Mouse (Mus musculus): ENCODE results near the gene Oxsr1. TPM values are rescaled to one million over a fixed set of nuclear protein-coding genes. Genes with fewer than 3 reads are reported as not detected.
"Not testable (repeated sequence)": the region's sequence is repeated elsewhere in the genome, so short reads cannot be mapped to it uniquely, and the experiment has no call there.

Gene Oxsr1
- polyA plus RNA-seq, 1 experiment: 6.6 TPM

DNA sequence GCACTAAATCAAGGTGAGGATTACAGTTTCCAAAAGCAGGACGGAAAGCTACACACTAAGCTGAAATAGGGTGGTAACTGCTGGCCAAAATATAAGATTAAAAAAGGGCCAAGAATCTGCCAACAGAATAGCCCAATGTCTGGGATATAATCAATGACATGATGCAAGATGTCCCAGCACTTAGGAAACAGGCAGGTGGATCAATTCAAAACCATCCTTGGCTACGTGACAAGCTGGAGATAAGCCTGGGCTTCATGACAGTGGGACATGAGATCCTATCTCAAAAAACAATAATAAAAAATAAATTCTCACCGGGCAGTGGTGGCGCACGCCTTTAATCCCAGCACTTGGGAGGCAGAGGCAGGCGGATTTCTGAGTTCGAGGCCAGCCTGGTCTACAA is 16.4 kb downstream of the Oxsr1 start:
- Histone ChIP-seq H3K36me3 (ENCODE audit: control insufficient read depth, insufficient read depth, low read length) (no peaks in the 10 kb centered on the region), H3K4me1 (ENCODE audit: control insufficient read depth, insufficient read depth, low read length) (no peaks in the 10 kb centered on the region)

DNA sequence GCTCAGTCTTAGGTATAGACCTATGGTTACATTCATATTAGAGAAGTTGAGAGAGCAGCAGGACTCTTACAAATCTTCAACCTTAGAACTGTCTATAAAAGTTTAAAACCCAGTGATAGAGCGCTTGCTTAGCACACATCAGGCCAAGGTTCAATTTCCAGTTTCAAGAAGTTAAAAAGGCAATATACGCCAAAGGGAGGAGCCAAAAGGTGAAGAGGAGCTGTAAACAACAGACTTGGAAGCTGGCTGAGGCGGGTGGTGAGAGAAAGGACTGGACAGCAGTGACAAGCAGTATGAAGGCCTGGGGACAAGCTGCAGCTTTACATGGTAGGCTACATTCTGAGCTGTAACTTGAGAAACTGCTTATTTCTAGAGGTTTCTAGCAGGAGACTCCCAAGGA is 23.7 kb downstream of the Oxsr1 start:
- TF ChIP-seq POLR2A (IDR thresholded peaks at IDR 0.05; ENCODE audit: control insufficient read depth, low read depth, low read length) (no peak), CTCF (IDR thresholded peaks at IDR 0.05; ENCODE audit: control insufficient read depth, insufficient read depth, insufficient replicate concordance, low read depth, low read length) (no peak)
- H3K4me3 ChIP-seq (ENCODE audit: control insufficient read depth, low read depth, low read length): no peak overlapping the region
- H3K27ac ChIP-seq (ENCODE audit: control insufficient read depth, insufficient read depth, low read depth, low read length): no peak overlapping the region
- no peaks in the 10 kb centered on the region for H3K36me3 ChIP-seq (ENCODE audit: control insufficient read depth, insufficient read depth, low read length)
- no peaks in the 10 kb centered on the region for H3K4me1 ChIP-seq (ENCODE audit: control insufficient read depth, insufficient read depth, low read length)
- H3K27me3 ChIP-seq (ENCODE audit: control insufficient read depth, insufficient read depth, low read length): no peaks in the 10 kb centered on the region

More for the DNA sequence above, 16.4 kb downstream of the Oxsr1 start:
- no peak overlapping the region for H3K27ac ChIP-seq (ENCODE audit: control insufficient read depth, insufficient read depth, low read depth, low read length)
- TF ChIP-seq POLR2A (IDR thresholded peaks at IDR 0.05; ENCODE audit: control insufficient read depth, low read depth, low read length): no peak
- no peak for TF ChIP-seq CTCF (IDR thresholded peaks at IDR 0.05; ENCODE audit: control insufficient read depth, insufficient read depth, insufficient replicate concordance, low read depth, low read length)
- H3K4me3 ChIP-seq (ENCODE audit: control insufficient read depth, low read depth, low read length): no peak overlapping the region
- no peaks in the 10 kb centered on the region for H3K27me3 ChIP-seq (ENCODE audit: control insufficient read depth, insufficient read depth, low read length)

DNA sequence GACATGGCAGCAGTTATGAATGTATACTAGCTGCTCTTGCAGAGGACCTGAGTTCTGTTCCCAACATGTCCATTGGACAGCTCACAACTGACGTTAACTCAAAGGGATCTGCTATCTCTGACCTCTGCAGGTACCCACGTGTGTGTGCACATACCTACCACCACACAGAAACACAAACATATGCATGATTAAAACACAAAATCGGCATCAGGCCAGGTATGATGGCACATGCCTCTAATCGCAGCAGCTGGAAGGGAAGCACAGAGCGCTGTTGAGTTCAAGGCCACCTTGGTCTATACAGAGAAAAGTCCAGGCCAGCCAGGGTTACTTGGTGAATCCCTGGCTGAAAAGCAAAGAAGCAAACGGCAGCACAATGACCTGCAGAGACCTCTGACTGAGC is 24.5 kb downstream of the Oxsr1 start:
- Histone ChIP-seq H3K27ac (ENCODE audit: control insufficient read depth, insufficient read depth, low read depth, low read length) (no peak overlapping the region), H3K36me3 (ENCODE audit: control insufficient read depth, insufficient read depth, low read length) (no peaks in the 10 kb centered on the region), H3K4me3 (ENCODE audit: control insufficient read depth, low read depth, low read length) (no peak overlapping the region), H3K27me3 (ENCODE audit: control insufficient read depth, insufficient read depth, low read length) (no peaks in the 10 kb centered on the region), H3K4me1 (ENCODE audit: control insufficient read depth, insufficient read depth, low read length) (no peaks in the 10 kb centered on the region)
- TF ChIP-seq CTCF (IDR thresholded peaks at IDR 0.05; ENCODE audit: control insufficient read depth, insufficient read depth, insufficient replicate concordance, low read depth, low read length): no peak
- no peak for TF ChIP-seq POLR2A (IDR thresholded peaks at IDR 0.05; ENCODE audit: control insufficient read depth, low read depth, low read length)

DNA sequence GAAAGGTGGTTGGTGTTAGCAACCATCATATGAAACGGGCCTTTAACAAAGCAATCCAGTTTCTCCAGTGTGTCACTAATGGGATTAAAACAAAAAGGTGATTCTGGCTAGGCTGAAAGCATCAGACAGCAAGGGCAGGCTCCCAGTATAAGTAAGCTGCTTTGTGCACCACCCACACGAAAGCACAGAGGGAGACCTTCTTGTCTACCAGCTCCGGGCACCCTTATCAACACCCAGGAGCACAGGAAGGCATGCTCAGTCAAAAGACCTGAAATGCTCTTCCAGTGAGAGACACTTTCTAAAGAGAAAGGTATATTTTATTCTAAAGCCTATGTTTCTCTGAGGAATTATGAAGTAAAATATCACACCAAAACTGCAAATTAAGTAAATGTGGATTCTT is 31.4 kb downstream of the Oxsr1 start:
- Histone ChIP-seq H3K4me3 (ENCODE audit: control insufficient read depth, low read depth, low read length) (no peak overlapping the region), H3K27ac (ENCODE audit: control insufficient read depth, insufficient read depth, low read depth, low read length) (no peak overlapping the region), H3K36me3 (ENCODE audit: control insufficient read depth, insufficient read depth, low read length) (no peaks in the 10 kb centered on the region), H3K27me3 (ENCODE audit: control insufficient read depth, insufficient read depth, low read length) (no peaks in the 10 kb centered on the region), H3K4me1 (ENCODE audit: control insufficient read depth, insufficient read depth, low read length) (no peaks in the 10 kb centered on the region)
- TF ChIP-seq POLR2A (IDR thresholded peaks at IDR 0.05; ENCODE audit: control insufficient read depth, low read depth, low read length) (no peak), CTCF (IDR thresholded peaks at IDR 0.05; ENCODE audit: control insufficient read depth, insufficient read depth, insufficient replicate concordance, low read depth, low read length) (no peak)

- no peaks in the 10 kb centered on the region for H3K4me1 ChIP-seq (ENCODE audit: control insufficient read depth, insufficient read depth, low read length)
- TF ChIP-seq POLR2A (IDR thresholded peaks at IDR 0.05; ENCODE audit: control insufficient read depth, low read depth, low read length): no peak
- no peak for TF ChIP-seq CTCF (IDR thresholded peaks at IDR 0.05; ENCODE audit: control insufficient read depth, insufficient read depth, insufficient replicate concordance, low read depth, low read length)
These were observed 41.1 kb downstream of the Oxsr1 start for GRCm38 (mm10) chr9:119280894-119281682.

DNA sequence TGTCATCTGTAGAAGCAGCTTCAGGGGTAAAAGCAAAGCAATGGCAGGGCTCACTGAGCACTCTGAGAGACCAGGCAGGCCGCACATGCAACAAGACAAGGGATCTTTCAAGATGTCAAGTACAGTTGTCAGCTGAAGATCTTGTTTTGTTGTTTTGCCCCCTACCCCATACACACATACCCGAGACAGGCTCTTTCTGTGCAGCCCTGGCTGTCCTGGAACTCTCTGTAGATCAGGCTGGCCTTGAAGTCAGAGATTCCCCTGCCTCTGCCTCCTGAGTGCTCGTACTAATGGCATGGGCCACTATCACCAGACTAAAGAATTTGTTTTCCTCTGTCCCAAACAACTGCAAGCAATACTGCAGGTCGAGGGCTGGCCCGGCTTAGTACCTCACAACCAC is 44.2 kb downstream of the Oxsr1 start:
- Histone ChIP-seq H3K27ac (ENCODE audit: control insufficient read depth, insufficient read depth, low read depth, low read length) (no peak overlapping the region), H3K36me3 (ENCODE audit: control insufficient read depth, insufficient read depth, low read length) (no peaks in the 10 kb centered on the region), H3K4me3 (ENCODE audit: control insufficient read depth, low read depth, low read length) (no peak overlapping the region), H3K4me1 (ENCODE audit: control insufficient read depth, insufficient read depth, low read length) (no peaks in the 10 kb centered on the region), H3K27me3 (ENCODE audit: control insufficient read depth, insufficient read depth, low read length) (no peaks in the 10 kb centered on the region)
- no peak for TF ChIP-seq CTCF (IDR thresholded peaks at IDR 0.05; ENCODE audit: control insufficient read depth, insufficient read depth, insufficient replicate concordance, low read depth, low read length)
- TF ChIP-seq POLR2A (IDR thresholded peaks at IDR 0.05; ENCODE audit: control insufficient read depth, low read depth, low read length): no peak

More at GRCm38 (mm10) chr9:119280894-119281682, 41.1 kb downstream of the Oxsr1 start:
- H3K4me3 ChIP-seq (ENCODE audit: control insufficient read depth, low read depth, low read length): no peak overlapping the region
- no peaks in the 10 kb centered on the region for H3K36me3 ChIP-seq (ENCODE audit: control insufficient read depth, insufficient read depth, low read length)
- no peak overlapping the region for H3K27ac ChIP-seq (ENCODE audit: control insufficient read depth, insufficient read depth, low read depth, low read length)
- no peaks in the 10 kb centered on the region for H3K27me3 ChIP-seq (ENCODE audit: control insufficient read depth, insufficient read depth, low read length)

DNA sequence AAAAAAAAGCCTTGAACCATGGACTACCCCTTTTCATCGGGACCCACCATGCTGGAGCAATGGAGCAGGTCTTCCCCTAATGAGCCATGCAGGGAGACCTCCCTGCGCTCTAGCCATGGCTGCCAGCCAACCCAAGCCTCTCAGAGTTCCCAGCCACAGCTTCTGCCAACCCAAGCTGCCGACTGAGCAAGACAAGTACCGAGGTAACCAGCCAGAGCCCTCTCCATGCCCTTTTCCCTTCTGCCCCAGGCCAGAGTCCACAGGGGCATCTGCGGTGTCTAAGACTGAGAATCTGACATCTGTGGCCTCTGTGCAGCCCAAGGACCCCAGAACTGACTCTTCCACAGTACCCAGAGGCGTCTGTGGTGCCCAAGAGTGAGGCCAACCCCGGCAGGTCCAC is 45.9 kb downstream of the Oxsr1 start:
- H3K4me1 ChIP-seq (ENCODE audit: control insufficient read depth, insufficient read depth, low read length): no peaks in the 10 kb centered on the region
- TF ChIP-seq CTCF (IDR thresholded peaks at IDR 0.05; ENCODE audit: control insufficient read depth, insufficient read depth, insufficient replicate concordance, low read depth, low read length) (no peak), POLR2A (IDR thresholded peaks at IDR 0.05; ENCODE audit: control insufficient read depth, low read depth, low read length) (no peak)
- H3K36me3 ChIP-seq (ENCODE audit: control insufficient read depth, insufficient read depth, low read length): no peaks in the 10 kb centered on the region
- H3K27ac ChIP-seq (ENCODE audit: control insufficient read depth, insufficient read depth, low read depth, low read length): no peak overlapping the region
- H3K27me3 ChIP-seq (ENCODE audit: control insufficient read depth, insufficient read depth, low read length): no peaks in the 10 kb centered on the region
- H3K4me3 ChIP-seq (ENCODE audit: control insufficient read depth, low read depth, low read length): no peak overlapping the region

- H3K27me3 ChIP-seq (ENCODE audit: control insufficient read depth, insufficient read depth, low read length); H3K4me3 ChIP-seq (ENCODE audit: control insufficient read depth, low read depth, low read length); H3K4me1 ChIP-seq (ENCODE audit: control insufficient read depth, insufficient read depth, low read length); H3K36me3 ChIP-seq (ENCODE audit: control insufficient read depth, insufficient read depth, low read length); H3K27ac ChIP-seq (ENCODE audit: control insufficient read depth, insufficient read depth, low read depth, low read length): not testable (repeated sequence)
These were observed 47.4 kb downstream of the Oxsr1 start for GRCm38 (mm10) chr9:119274814-119275213.

All from testis, adult 2 months (tissue).